Mouse (Mus musculus) embryonic fibroblast, embryonic 13.5 days (primary cell): Measurements from ENCODE around the gene Endou.

ENCODE experiments used
- CTCF ChIP-seq: IDR thresholded peaks from 2 replicates; pipeline ENCODE4 v1.5.1; 2011; ENCODE audit warnings: mild to moderate bottlenecking, control low read depth, low read length, moderate library complexity, borderline replicate concordance; ENCODE audit not compliant: insufficient read depth
- POLR2A ChIP-seq: IDR thresholded peaks from 2 replicates; pipeline ENCODE4 v1.6.1; 2011; ENCODE audit warnings: low read depth, mild to moderate bottlenecking, control low read depth, low read length, moderate library complexity

- TF ChIP-seq POLR2A (no peak), CTCF (no peak)
These were observed 7.8 kb upstream of the Endou start for GRCm38 (mm10) chr15:97738923-97739322.
